Mouse (Mus musculus) CH12.LX (cell line): ENCODE results near the gene Uck2.

ENCODE experiments used
- GABPA ChIP-seq: IDR thresholded peaks from 2 replicates; pipeline ENCODE4 v1.6.1; 2012; ENCODE audit warnings: low read depth, low read length, improper control_type of control experiment, inconsistent platforms; ENCODE audit not compliant: insufficient replicate concordance
- PAX5 ChIP-seq: IDR thresholded peaks from 2 replicates; pipeline ENCODE4 v1.6.1; 2012; ENCODE audit warnings: low read length, inconsistent platforms, mixed read lengths
- POLR2A ChIP-seq: IDR thresholded peaks from 2 replicates; pipeline ENCODE4 v1.6.1; 2011; ENCODE audit warnings: low read depth, mild to moderate bottlenecking, improper control_type of control experiment, low read length
- RCOR1 ChIP-seq: conservative IDR thresholded peaks from 2 replicates; pipeline ENCODE4 v1.6.1; 2012; ENCODE audit warnings: low read depth, mild to moderate bottlenecking, inconsistent platforms, low read length, improper control_type of control experiment
- ZC3H11A ChIP-seq: IDR thresholded peaks from 2 replicates; pipeline ENCODE4 v1.6.1; 2012; ENCODE audit warnings: low read depth, mild to moderate bottlenecking, inconsistent platforms, low read length, improper control_type of control experiment
- ZNF384 ChIP-seq: IDR thresholded peaks from 2 replicates; pipeline ENCODE4 v1.6.1; 2012; ENCODE audit warnings: low read depth, low read length, improper control_type of control experiment, inconsistent platforms

DNA sequence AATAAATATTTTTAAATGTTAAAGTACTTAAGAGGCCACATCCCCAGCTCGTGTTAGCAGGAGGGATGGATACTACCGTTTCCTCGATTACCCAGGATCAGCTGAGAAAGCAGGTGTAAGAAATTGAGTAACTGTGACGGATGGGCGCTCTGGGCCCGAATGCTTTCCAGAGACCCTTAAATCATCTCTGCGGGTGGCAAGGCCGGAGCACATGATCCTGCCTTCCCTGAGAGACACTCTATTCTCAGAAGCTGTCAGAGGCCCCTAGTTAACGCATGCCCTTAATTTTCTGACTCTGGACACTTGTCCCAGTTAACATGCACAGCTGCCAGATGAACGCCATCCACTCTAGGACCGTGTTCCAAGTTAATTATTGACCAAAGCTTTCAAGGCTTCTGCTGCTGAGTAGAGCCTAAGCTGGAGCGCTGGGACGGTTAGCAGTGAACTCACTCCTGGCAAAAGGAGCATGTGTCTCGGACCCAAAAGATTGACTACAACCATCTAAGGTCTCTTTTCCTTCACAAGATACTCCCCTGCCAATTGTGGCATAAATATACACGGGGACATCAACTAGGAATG, 28.3 kb downstream of the Uck2 start:
- TF ChIP-seq RCOR1: no peak
- TF ChIP-seq GABPA: no peak
- no peak for TF ChIP-seq PAX5
- TF ChIP-seq POLR2A: no peak
- TF ChIP-seq ZC3H11A: no peak
- no peak for TF ChIP-seq ZNF384
